Mouse (Mus musculus) neutrophil, adult 59 days (primary cell): ENCODE data around the gene Kansl1l. TPM values are rescaled to one million over a fixed set of nuclear protein-coding genes. Genes with fewer than 3 reads are reported as not detected.

Experiments
- total RNA-seq, 2 experiments: library from RNA; stranded (reverse); gene quantifications; 1 replicate in 1 of 2; 2 replicates in 1 of 2; pipeline ENCODE4 v1.2.4; 2023

Gene Kansl1l
- total RNA-seq, result 10 to 100 TPM; 12.6 to 13.6 TPM

DNA sequence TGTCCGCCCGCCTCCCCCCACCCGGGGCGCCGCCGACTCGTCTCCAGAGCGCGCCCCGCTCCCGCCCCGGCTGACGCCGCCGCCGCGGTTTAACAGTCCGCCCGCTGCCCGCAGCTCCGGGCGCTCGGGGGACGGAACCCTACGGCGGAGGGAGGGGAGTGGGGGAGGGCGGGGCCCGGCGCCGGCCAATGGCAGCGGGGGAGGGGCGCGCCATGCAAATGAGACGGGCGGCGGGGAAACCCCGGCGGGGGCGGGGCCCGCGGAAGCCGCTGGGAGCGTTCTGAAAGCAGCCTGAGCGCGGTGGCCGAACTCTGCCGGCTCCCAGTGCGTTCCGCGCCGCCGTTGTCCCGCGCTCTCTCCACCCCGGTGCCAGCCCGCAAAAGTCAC, at the start of gene Kansl1l:
TSS of gene Kansl1l (minus strand) at position 110 of the 387 bp plus-strand sequence.

DNA sequence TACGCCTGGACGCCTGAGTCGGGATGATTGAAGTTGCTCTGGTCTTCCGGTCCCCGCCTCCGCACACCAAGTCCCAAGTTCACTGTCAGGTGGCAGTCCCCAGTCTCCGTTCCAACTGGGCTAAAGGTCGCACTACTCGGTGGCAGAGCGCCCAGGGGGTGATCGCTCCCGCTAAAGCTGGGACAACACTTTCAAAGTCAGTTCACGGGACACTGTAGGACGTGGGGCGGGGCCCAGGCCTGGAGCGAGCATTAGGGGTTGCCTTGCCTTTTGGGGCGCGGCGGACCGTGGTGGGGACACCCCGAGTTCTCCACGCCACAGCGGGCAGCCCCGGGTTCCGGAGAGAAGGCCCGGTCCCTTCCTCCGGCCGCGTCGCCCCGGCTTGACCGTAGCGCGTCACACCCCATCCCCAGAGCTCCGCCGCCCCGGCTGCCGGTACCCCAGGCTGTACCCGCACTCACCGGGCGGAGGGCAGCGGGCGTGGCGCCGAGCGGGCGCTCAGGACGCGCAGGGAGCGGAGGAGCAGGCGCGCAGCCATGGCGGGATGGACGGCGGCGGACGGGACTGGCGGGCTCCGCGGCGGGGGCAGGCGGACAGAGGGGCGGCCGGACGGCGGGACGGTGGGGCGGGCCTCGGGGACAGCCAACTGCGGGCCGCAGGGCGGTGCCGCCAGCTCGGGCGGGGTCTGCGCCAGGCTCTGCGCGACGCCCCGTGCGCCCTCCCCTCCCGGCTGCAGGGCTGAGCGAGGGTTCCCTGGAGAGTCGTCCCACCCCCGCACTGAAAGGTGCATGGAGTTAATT, 45.5 kb upstream of the Kansl1l start, which contains the start of gene Acadl:
TSS of gene Acadl (minus strand) at position 566 of the 800 bp plus-strand sequence.

GRCm38 (mm10) chr1:66700693-66701575, 116.4 kb downstream of the Kansl1l start, which contains the start of gene Rpe:
TSS of gene Rpe (plus strand) at chr1:66700831.

Other genes with a start within 250 kb of the Kansl1l start
- gene Rpe, start 116.7 kb downstream of the Kansl1l start, total RNA-seq, result 10 to 100 TPM; 65.0 to 71.7 TPM
- 10 to 100 TPM; 45.4 to 48.7 TPM for gene Acadl, start 45.7 kb upstream of the Kansl1l start, total RNA-seq
- gene Myl1, start 127.8 kb upstream of the Kansl1l start, total RNA-seq, result 1 to 10 TPM in 1 of 2 experiments, not detected in 1; 1.7 TPM
- 1 to 10 TPM; 8.4 to 8.8 TPM for gene Lancl1, start 221.3 kb upstream of the Kansl1l start, total RNA-seq